ENCODE assay signal across 19 mouse cellular contexts in the genomic region with DNA sequence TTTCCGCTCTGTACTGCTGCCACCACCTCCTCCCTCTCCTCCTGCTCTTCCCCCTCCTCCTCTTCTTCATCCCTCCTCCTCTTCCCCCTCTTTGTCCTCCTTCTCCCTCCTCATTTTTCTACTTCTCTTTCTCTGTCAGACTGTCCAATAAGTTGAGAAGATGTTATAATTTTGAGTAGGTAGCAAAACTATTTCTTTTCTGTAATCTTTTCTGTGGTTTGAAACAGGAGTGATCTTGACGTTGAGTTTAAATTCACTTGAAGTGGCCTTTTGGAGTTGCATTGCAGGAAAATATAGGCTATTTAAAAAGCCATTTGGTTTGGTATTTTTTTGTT. TPM values are rescaled to one million over a fixed set of nuclear protein-coding genes. Genes with fewer than 3 reads are reported as not detected.
A peak's percentile ranks its signal among the peaks of the same experiment; 100 is the strongest.
DNase-seq lines count a peak whose midpoint lies in the region; ATAC-seq and TF ChIP-seq lines count a peak whose summit lies in the region.
"Had no signal": no experiment of that assay in that cellular context is flagged by ENCODE, and none has a peak within 500 bp of the region (broad histone marks: within the 10 kb centered on the region; RNA-seq: fewer than 3 reads in every experiment).

No protein-coding gene starts in this region.

- no peak for TF ChIP-seq CTCF in CH12.LX (conservative IDR thresholded peaks at IDR 0.05 in 1 of 2, IDR thresholded peaks at IDR 0.05 in 1 of 2; ENCODE audit: low read depth in 2 of 2, low read length in 2 of 2)

- in situ Hi-C loops in CH12.LX (cut with MboI; ENCODE audit: low pct_ligation_motif_present, low pct_unique_long_range_greater_than_20kb, low sequenced_read_pairs), result no loop called here

- H3K9ac ChIP-seq in heart, embryonic 12.5 days, result no peak overlapping the region
- H3K9ac ChIP-seq in liver, embryonic 12.5 days, result no peak overlapping the region
- H3K9ac ChIP-seq in liver, embryonic 11.5 days (ENCODE audit: low read depth, low read length), result no peak overlapping the region
- H3K9ac ChIP-seq in CH12.LX (ENCODE audit: insufficient read depth, low read depth), result peak overlapping the region; percentile 91; the same call in 1 of the 2 replicates
- H3K9ac ChIP-seq: hindbrain, embryonic 13.5 days had no signal

- 0 out of 2 replicates have a peak overlapping the region, but pooled peaks have one; percentile 18 for H3K27ac ChIP-seq in heart, embryonic 12.5 days (ENCODE audit: poor library complexity, severe bottlenecking)
- no peak overlapping the region for H3K27ac ChIP-seq in liver, embryonic 12.5 days
- no peak overlapping the region for H3K27ac ChIP-seq in liver, embryonic 11.5 days (ENCODE audit: low read depth, low read length)
- peak overlapping the region; percentile 96 for H3K27ac ChIP-seq in CH12.LX (ENCODE audit: insufficient read depth, low read depth)
- peak overlapping the region; percentile 61; the same call in 1 of the 2 replicates for H3K27ac ChIP-seq in limb, embryonic 10.5 days
- H3K27ac ChIP-seq: hindbrain, embryonic 13.5 days; kidney, postnatal 0 days; left cerebral cortex, adult 2 months; midbrain, embryonic 10.5 days had no signal

- ATAC-seq in heart, embryonic 12.5 days (ENCODE audit: insufficient number of reproducible peaks, low FRiP score), result no peak
- ATAC-seq in liver, embryonic 12.5 days, result no peak
- no peak for ATAC-seq in liver, embryonic 11.5 days (replicated peaks; ENCODE audit: low FRiP score)
- ATAC-seq: forebrain, embryonic 16.5 days; midbrain, embryonic 16.5 days had no signal

- TF ChIP-seq EP300 in CH12.LX (IDR thresholded peaks at IDR 0.05; ENCODE audit: low read length), result 0 out of 2 replicates have a peak, but pooled peaks have one; percentile 32

- WGBS in heart, embryonic 12.5 days, result 69% methylated on average over 2 of the region's 2 CpGs
- WGBS in liver, embryonic 12.5 days (ENCODE audit: insufficient replicate concordance), result 28% methylated on average over 2 of the region's 2 CpGs
- 44% methylated on average over 2 of the region's 2 CpGs for WGBS in liver, embryonic 11.5 days
- 84% methylated on average over 2 of the region's 2 CpGs for WGBS in limb, embryonic 10.5 days

- peaks cover 6% of the 10 kb centered on the region for H3K4me1 ChIP-seq in heart, embryonic 12.5 days (replicated peaks)
- H3K4me1 ChIP-seq in liver, embryonic 12.5 days, result peaks cover 13% of the 10 kb centered on the region; the same call in 1 of the 2 replicates
- peaks cover 4% of the 10 kb centered on the region; the same call in 1 of the 2 replicates for H3K4me1 ChIP-seq in liver, embryonic 11.5 days (replicated peaks; ENCODE audit: control insufficient read depth, insufficient read depth, low read length)
- peaks cover 40 to 76% of the 10 kb centered on the region in 2 experiments for H3K4me1 ChIP-seq in CH12.LX (ENCODE audit: control insufficient read depth in 1 of 2, insufficient read depth in 2 of 2)
- peaks cover 46% of the 10 kb centered on the region for H3K4me1 ChIP-seq in limb, embryonic 10.5 days

- no peaks in the 10 kb centered on the region for H3K36me3 ChIP-seq in heart, embryonic 12.5 days
- no peaks in the 10 kb centered on the region for H3K36me3 ChIP-seq in liver, embryonic 12.5 days
- no peaks in the 10 kb centered on the region for H3K36me3 ChIP-seq in liver, embryonic 11.5 days (ENCODE audit: control insufficient read depth, insufficient read depth, low read length)
- peaks cover 8 to 28% of the 10 kb centered on the region in 2 experiments for H3K36me3 ChIP-seq in CH12.LX (replicated peaks in 1 of 2; ENCODE audit: control insufficient read depth in 1 of 2, insufficient read depth in 1 of 2, low read length in 1 of 2)
- no peaks in the 10 kb centered on the region for H3K36me3 ChIP-seq in limb, embryonic 10.5 days
- H3K36me3 ChIP-seq: hindbrain, embryonic 13.5 days; midbrain, embryonic 10.5 days had no signal

- DNase-seq in heart, adult 8-10 months (ENCODE audit: low spot score), result no peak
- DNase-seq in liver, embryonic 11.5 days (ENCODE audit: low spot score), result no peak
- DNase-seq in CH12.LX (ENCODE audit: extremely low read depth), result no peak
- DNase-seq in limb, embryonic 10.5 days (ENCODE audit: low spot score), result no peak
- DNase-seq in embryo, embryonic 9.5 days (ENCODE audit: extremely low spot score), result no peak
- DNase-seq: cerebellum, adult 2 months; cerebellum, postnatal 36 days; embryo, embryonic 11 days; gastrocnemius, postnatal 36 days; left cerebral cortex, postnatal 4 days; right cerebral cortex, adult 18-20 months had no signal

- no peak overlapping the region for H3K4me3 ChIP-seq in heart, embryonic 12.5 days
- H3K4me3 ChIP-seq in liver, embryonic 12.5 days, result no peak overlapping the region
- H3K4me3 ChIP-seq in liver, embryonic 11.5 days (ENCODE audit: low read depth, low read length), result no peak overlapping the region
- H3K4me3 ChIP-seq in CH12.LX (replicated peaks in 1 of 3; ENCODE audit: low read depth in 2 of 3, low read length in 2 of 3, poor library complexity in 1 of 3), result peak overlapping the region; percentile 79 to 92 (median 86)
- H3K4me3 ChIP-seq in limb, embryonic 10.5 days, result no peak overlapping the region
- H3K4me3 ChIP-seq: hindbrain, embryonic 13.5 days; left cerebral cortex, adult 2 months; midbrain, embryonic 10.5 days had no signal

- no peak overlapping the region for H3K4me2 ChIP-seq in heart, embryonic 12.5 days
- peak overlapping the region; percentile 24 for H3K4me2 ChIP-seq in liver, embryonic 12.5 days
- H3K4me2 ChIP-seq in liver, embryonic 11.5 days, result no peak overlapping the region
- H3K4me2 ChIP-seq in CH12.LX (ENCODE audit: insufficient read depth, low read depth, poor library complexity, severe bottlenecking), result peak overlapping the region; percentile 93; the same call in 1 of the 2 replicates
- H3K4me2 ChIP-seq: hindbrain, embryonic 13.5 days had no signal

- no peaks in the 10 kb centered on the region for H3K9me3 ChIP-seq in heart, embryonic 12.5 days (replicated peaks)
- H3K9me3 ChIP-seq in liver, embryonic 12.5 days (replicated peaks), result no peaks in the 10 kb centered on the region
- no peaks in the 10 kb centered on the region for H3K9me3 ChIP-seq in liver, embryonic 11.5 days (ENCODE audit: control insufficient read depth, low read length)
- H3K9me3 ChIP-seq in CH12.LX (replicated peaks; ENCODE audit: low read length), result no peaks in the 10 kb centered on the region
- H3K9me3 ChIP-seq in limb, embryonic 10.5 days (replicated peaks), result no peaks in the 10 kb centered on the region
- H3K9me3 ChIP-seq: hindbrain, embryonic 13.5 days; midbrain, embryonic 10.5 days had no signal

- dilution Hi-C loops in CH12.LX (cut with MboI; ENCODE audit: extremely low pct_ligation_motif_present, extremely low pct_unique_long_range_greater_than_20kb, low sequenced_read_pairs), result no loop called here

- no peak for TF ChIP-seq POLR2A in CH12.LX (IDR thresholded peaks at IDR 0.05; ENCODE audit: low read depth, low read length)

- H3K27me3 ChIP-seq in heart, embryonic 12.5 days (replicated peaks), result 0 out of 2 replicates have a peak, but pooled peaks cover 7% of the 10 kb centered on the region
- no peaks in the 10 kb centered on the region for H3K27me3 ChIP-seq in liver, embryonic 12.5 days (replicated peaks)
- H3K27me3 ChIP-seq in liver, embryonic 11.5 days (replicated peaks; ENCODE audit: control insufficient read depth, insufficient read depth, low read length), result no peaks in the 10 kb centered on the region
- no peaks in the 10 kb centered on the region for H3K27me3 ChIP-seq in CH12.LX (replicated peaks)
- no peaks in the 10 kb centered on the region for H3K27me3 ChIP-seq in limb, embryonic 10.5 days (ENCODE audit: low read depth, poor library complexity, severe bottlenecking)

- no peak for TF ChIP-seq RAD21 in CH12.LX (IDR thresholded peaks at IDR 0.05; ENCODE audit: low read depth, low read length)

- peaks cover 43% of the 10 kb centered on the region for H3K79me2 ChIP-seq in CH12.LX (replicated peaks; ENCODE audit: control insufficient read depth, extremely low read depth, insufficient read depth, poor library complexity, severe bottlenecking)

TF ChIP-seq in CH12.LX, 34 proteins besides CTCF, POLR2A, EP300 and RAD21:
- peak; percentile 62; the same call in 1 of the 2 replicates for TF ChIP-seq SIN3A (IDR thresholded peaks at IDR 0.05; ENCODE audit: low read length)
- TF ChIP-seq MAFK (IDR thresholded peaks at IDR 0.05; ENCODE audit: insufficient replicate concordance, low read length), result no peak
- peak; percentile 94; the same call in 1 of the 2 replicates for TF ChIP-seq CHD1 (IDR thresholded peaks at IDR 0.05; ENCODE audit: low read depth, low read length)
- peak; percentile 65 for TF ChIP-seq MEF2A (IDR thresholded peaks at IDR 0.05; ENCODE audit: borderline replicate concordance, low read depth, low read length)
- 0 out of 2 replicates have a peak, but pooled peaks have one; percentile 27 for TF ChIP-seq E2F4 (IDR thresholded peaks at IDR 0.05; ENCODE audit: insufficient replicate concordance, low read depth, low read length)
- peak; percentile 79 for TF ChIP-seq MAZ (IDR thresholded peaks at IDR 0.05; ENCODE audit: low read depth, low read length)
- TF ChIP-seq POLR2AphosphoS2 (IDR thresholded peaks at IDR 0.05; ENCODE audit: low read depth, low read length), result 0 out of 2 replicates have a peak, but pooled peaks have one; percentile 50
- TF ChIP-seq USF2 (conservative IDR thresholded peaks at IDR 0.05; ENCODE audit: low read depth, low read length), result no peak
- TF ChIP-seq KAT2A (IDR thresholded peaks at IDR 0.05; ENCODE audit: insufficient replicate concordance, low read length), result 0 out of 2 replicates have a peak, but pooled peaks have one; percentile 63
- TF ChIP-seq ZMIZ1 (IDR thresholded peaks at IDR 0.05; ENCODE audit: low read depth, low read length), result no peak
- TF ChIP-seq CHD2 (IDR thresholded peaks at IDR 0.05; ENCODE audit: low read length), result peak; percentile 73; the same call in 1 of the 2 replicates
- no peak; the same call in 1 of the 2 replicates for TF ChIP-seq ELF1 (IDR thresholded peaks at IDR 0.05; ENCODE audit: low read depth, low read length)

RNA-seq across cellular contexts. Expression of a gene that starts 0.2 kb away (rescaled TPM):
- 19.0 and 19.8 TPM in 2 replicates for polyA plus RNA-seq in heart, embryonic 12.5 days (2016; fragmentation: Nextera tagmentation; extraction: Ambion mirVana)
- total RNA-seq in heart, adult 8-10 months (2022), result 10 to 100 TPM; 12.4 to 24.6 (median 17.0) TPM
- polyA plus RNA-seq in liver, embryonic 12.5 days (2016; fragmentation: Nextera tagmentation; extraction: Ambion mirVana), result 2.5 and 2.8 TPM in 2 replicates
- 6.1 TPM in 2 replicates for polyA plus RNA-seq in liver, embryonic 11.5 days (2014; fragmentation: Nextera tagmentation; extraction: Ambion mirVana)
- total RNA-seq in CH12.LX (2012; rRNA removed) (42.5 and 46.5 TPM in 2 replicates), CH12.LX (2014; rRNA removed) (44.6 and 48.7 TPM in 2 replicates)
- 41.3 and 54.1 TPM in 2 replicates for polyA plus RNA-seq in CH12.LX (2012; ENCODE audit: insufficient read length, low read depth)
- 8.5 and 11.1 TPM in 2 replicates for polyA plus RNA-seq in limb, embryonic 10.5 days (2016; fragmentation: Nextera tagmentation; extraction: Ambion mirVana)

Comparison
In these comparisons a context has a peak if more than half of its experiments do, and no peak if none do; other contexts are left out.
1. H3K4me2 ChIP-seq: peak in liver, embryonic 12.5 days (single experiment) and CH12.LX (single experiment); none in heart, embryonic 12.5 days (single experiment) and liver, embryonic 11.5 days (single experiment).
2. H3K27ac ChIP-seq: peak in heart, embryonic 12.5 days (single experiment), CH12.LX (single experiment) and limb, embryonic 10.5 days (single experiment); none in liver, embryonic 12.5 days (single experiment) and liver, embryonic 11.5 days (single experiment).
3. H3K4me3 ChIP-seq: peak in CH12.LX (3 of 3); none in heart, embryonic 12.5 days (single experiment), liver, embryonic 12.5 days (single experiment), liver, embryonic 11.5 days (single experiment) and limb, embryonic 10.5 days (single experiment).